Mouse (Mus musculus): ENCODE measurements at regions not wholly inside any gene's neighbourhood (a gene's known extent, or its start where the extent isn't known, plus 50 kb on each side); places are given as distances from the start of the nearest gene placed in this dataset.

DNA sequence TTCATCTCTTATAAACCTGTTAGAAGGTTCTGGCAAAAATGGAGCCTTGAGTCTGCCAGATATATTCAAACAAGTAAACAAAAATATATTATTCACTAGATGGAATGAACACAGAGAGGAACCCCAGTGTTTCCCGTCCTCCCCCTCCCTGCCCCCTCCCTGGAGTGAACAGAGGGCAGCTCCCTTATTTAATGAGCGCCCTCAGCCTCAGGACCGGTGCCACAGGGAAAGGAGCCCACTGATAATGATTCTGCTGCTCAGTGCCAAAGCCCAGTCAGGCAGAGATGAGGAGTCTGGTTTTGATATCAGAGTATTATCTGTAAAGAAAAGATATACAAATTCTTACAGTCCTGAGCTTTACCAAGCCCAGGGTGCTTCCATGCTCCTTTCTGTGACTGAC is 134.4 kb upstream of the Tmc3 start:
- no peak for TF ChIP-seq POLR2A (IDR thresholded peaks at IDR 0.05; ENCODE audit: control insufficient read depth, extremely low read depth, insufficient read depth, low read length, poor library complexity)
- TF ChIP-seq CTCF (IDR thresholded peaks at IDR 0.05; ENCODE audit: borderline replicate concordance, control insufficient read depth, extremely low read depth, insufficient read depth, low read length, poor library complexity) = no peak
